Mouse (Mus musculus) heart, adult 18-20 months (tissue): ENCODE results near the gene Ginm1. TPM values are rescaled to one million over a fixed set of nuclear protein-coding genes. Genes with fewer than 3 reads are reported as not detected.

Experiments
- microRNA-seq, 2 experiments: library from miRNA; unstranded; fragments of <30 nt; microRNA quantifications; one replicate each; pipeline ENCODE4 v1.2.0; 2022
- total RNA-seq, 2 experiments: library from RNA; stranded (reverse); gene quantifications; 2 replicates each; pipeline ENCODE4 v1.2.3; 2021

The Ginm1 gene
- total RNA-seq, 2 experiments from 2014 or later: 91.2 to 103 TPM

Small RNA genes lying within 50 kb of the gene (microRNA-seq; reads per million reads assigned to microRNA genes)
- 0.81 to 2.7 reads per million in 2 experiments for gene Mir5104

Other genes starting within 250 kb of the Ginm1 start
- gene Lrp11, start 203.0 kb downstream of the Ginm1 start, total RNA-seq: 1 to 10 TPM; 2.9 TPM
- 1 to 10 TPM; 6.7 to 7.3 TPM for gene Nup43, start 125.3 kb downstream of the Ginm1 start, total RNA-seq
- gene Pcmt1, start 111.7 kb downstream of the Ginm1 start, total RNA-seq: 100 to 1,000 TPM in 1 of 2 experiments, 10 to 100 TPM in 1; 95.5 to 103 TPM
- gene Lats1, start 111.6 kb downstream of the Ginm1 start, total RNA-seq: 10 to 100 TPM in 1 of 2 experiments, 1 to 10 TPM in 1; 8.8 to 11.6 TPM
- 10 to 100 TPM; 13.1 to 13.2 TPM for gene Katna1, start 66.8 kb downstream of the Ginm1 start, total RNA-seq
- 10 to 100 TPM; 11.7 to 15.0 TPM for gene Ppil4, start 67 bp upstream of the Ginm1 start, total RNA-seq
- 1 to 10 TPM in 1 of 2 experiments, under 1 TPM in 1; 0.15 to 1.0 TPM for gene Zc3h12d, start 39.6 kb upstream of the Ginm1 start, total RNA-seq
- gene Tab2, start 163.4 kb upstream of the Ginm1 start, total RNA-seq: 10 to 100 TPM; 44.5 to 52.9 TPM